Mouse (Mus musculus) left cerebral cortex, postnatal 25 days (tissue): ENCODE results near the gene Ms4a4c. TPM values are rescaled to one million over a fixed set of nuclear protein-coding genes. Genes with fewer than 3 reads are reported as not detected.
A peak's percentile ranks its signal among the peaks of the same experiment; 100 is the strongest.
"Not testable (repeated sequence)": the region's sequence is repeated elsewhere in the genome, so short reads cannot be mapped to it uniquely, and the experiment has no call there.

Experiments
- DNase-seq, 2 experiments: peaks; one replicate each; pipeline ENCODE4 v3.0.0; 2022; ENCODE audit warnings: low spot score in 2 of 2, mixed read lengths in 1 of 2
- intact Hi-C: fragments of 180-260 bp; cut with DNase I; formaldehyde crosslinking; loops from one replicate; pipeline ENCODE4 v1.15.1; 2025
- total RNA-seq, 2 experiments: library from RNA; stranded (reverse); gene quantifications; 2 replicates each; pipeline ENCODE4 v1.2.3; 2021

The Ms4a4c gene
- total RNA-seq, result not detected

- no peak for DNase-seq
- intact Hi-C loops, result no loop called here
Measured at GRCm38 (mm10) chr19:11404527-11404926, at the start of gene Ms4a4c. Gene Ms4a4c, plus strand, starts transcription at chr19:11404770.

- DNase-seq, result no peak
- intact Hi-C loops, result no loop called here
Measured at GRCm38 (mm10) chr19:11355730-11356129, 48.8 kb upstream of the Ms4a4c start.

- peak; percentile 4 to 44 for DNase-seq
- intact Hi-C loops, result loop anchor here (5.0 kb wide), 1 partner anchor 227 kb away; no protein-coding TSS in a partner anchor
Measured at GRCm38 (mm10) chr19:11360106-11360505, 44.5 kb upstream of the Ms4a4c start.

GRCm38 (mm10) chr19:11362002-11362401 is 42.6 kb upstream of the Ms4a4c start:
- intact Hi-C loops, result loop anchor here (5.0 kb wide), 1 partner anchor 225 kb away; no protein-coding TSS in a partner anchor
- DNase-seq, result no peak

DNA sequence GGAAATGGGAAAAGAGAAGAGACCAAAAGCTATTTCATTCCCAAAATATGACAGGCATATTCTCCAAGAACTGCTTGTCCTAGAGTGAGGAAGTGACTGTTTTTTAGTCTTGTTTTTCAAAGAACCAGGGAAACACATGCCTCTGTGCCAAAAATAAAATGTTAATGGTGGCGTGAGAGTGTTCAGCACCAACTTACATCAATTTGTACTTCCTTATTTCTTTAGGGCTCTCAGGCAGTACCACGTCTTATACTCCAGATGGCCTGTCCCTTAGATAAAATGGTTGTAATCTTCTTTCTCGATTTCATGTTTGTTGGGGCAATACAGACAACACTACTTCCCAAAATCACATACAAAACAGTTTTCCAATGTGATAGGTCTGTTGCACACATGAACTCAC is 36.3 kb upstream of the Ms4a4c start:
- intact Hi-C loops, result no loop called here
- no peak for DNase-seq

GRCm38 (mm10) chr19:11371181-11371580 is 33.4 kb upstream of the Ms4a4c start:
- DNase-seq, result no peak
- intact Hi-C loops, result no loop called here

DNA sequence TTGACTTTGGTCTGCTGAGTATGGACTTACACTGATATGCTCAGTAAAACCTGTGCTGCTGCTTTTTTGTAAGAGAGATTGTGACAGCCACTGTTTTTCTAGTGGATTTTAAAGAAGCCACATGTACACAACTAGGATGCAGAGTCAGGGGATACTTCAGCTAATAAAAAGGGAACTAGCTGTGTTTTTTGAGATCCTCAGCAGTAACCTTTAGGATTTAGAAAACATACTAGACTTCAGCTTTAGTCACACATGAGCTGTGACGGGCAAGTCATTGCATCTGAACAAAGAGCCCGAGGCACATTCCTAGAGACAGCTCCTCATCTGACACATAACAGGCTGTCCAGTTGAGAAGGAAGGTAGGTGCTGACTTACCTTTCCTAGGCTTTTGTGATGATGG is 29.3 kb upstream of the Ms4a4c start, which contains the start of gene Ms4a4a:
Gene Ms4a4a (plus strand): TSS at position 251 of the 400 bp plus-strand sequence.
- intact Hi-C loops, result no loop called here
- no peak for DNase-seq

GRCm38 (mm10) chr19:11376399-11376798 is 28.2 kb upstream of the Ms4a4c start:
- intact Hi-C loops, result no loop called here

GRCm38 (mm10) chr19:11387109-11387508 is 17.5 kb upstream of the Ms4a4c start:
- intact Hi-C loops, result loop anchor here (5.0 kb wide), 1 partner anchor 105 kb away; no protein-coding TSS in a partner anchor
- DNase-seq, result no peak

More at GRCm38 (mm10) chr19:11376399-11376798, 28.2 kb upstream of the Ms4a4c start:
- DNase-seq, result no peak

- intact Hi-C loops, result loop anchor here (5.0 kb wide), 1 partner anchor 105 kb away; no protein-coding TSS in a partner anchor
Measured at GRCm38 (mm10) chr19:11387685-11388084, 16.9 kb upstream of the Ms4a4c start.

GRCm38 (mm10) chr19:11388949-11389348 is 15.6 kb upstream of the Ms4a4c start:
- DNase-seq, result no peak
- intact Hi-C loops, result loop anchor here (5.0 kb wide), 1 partner anchor 103 kb away; no protein-coding TSS in a partner anchor

More at GRCm38 (mm10) chr19:11387685-11388084, 16.9 kb upstream of the Ms4a4c start:
- no peak for DNase-seq

DNA sequence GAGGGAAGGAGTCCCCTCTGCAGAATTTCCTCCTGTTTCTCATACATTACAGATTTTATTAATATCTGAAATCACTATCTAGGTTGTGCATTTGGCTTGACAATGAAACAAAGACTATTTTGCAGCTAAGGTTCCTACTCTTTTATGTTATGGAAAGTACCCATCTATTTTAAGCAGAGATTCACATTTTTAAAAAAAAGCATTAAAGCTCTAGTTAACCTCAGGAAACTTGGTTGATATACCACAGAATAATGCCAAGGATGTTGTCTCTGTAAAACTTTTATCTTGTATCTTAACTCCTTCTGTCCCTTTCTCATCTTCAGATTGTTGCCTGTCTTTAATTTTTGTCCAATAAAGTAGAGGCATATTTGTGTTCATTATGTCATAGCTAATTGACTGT is 8.8 kb upstream of the Ms4a4c start:
- intact Hi-C loops, result no loop called here
- no peak for DNase-seq

DNA sequence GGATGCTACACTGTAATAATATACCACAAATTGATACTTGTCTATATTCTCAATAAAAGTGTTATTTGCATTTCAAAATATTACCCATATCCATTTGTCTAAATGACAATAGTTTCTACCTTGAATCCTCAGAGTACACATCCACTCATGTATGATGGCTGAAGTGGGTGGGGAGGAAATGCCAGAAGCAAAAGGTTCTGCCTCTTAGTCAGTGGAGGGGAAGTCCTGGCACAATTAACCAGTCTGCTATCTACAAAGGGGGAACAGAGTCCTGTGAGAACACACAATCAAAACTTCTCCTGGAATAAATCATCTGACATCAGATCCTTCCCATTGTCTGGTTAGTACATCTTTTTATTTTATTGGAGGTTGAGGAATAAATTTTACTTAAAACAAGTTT is 2.9 kb downstream of the Ms4a4c start:
- intact Hi-C loops, result no loop called here
- no peak for DNase-seq

DNA sequence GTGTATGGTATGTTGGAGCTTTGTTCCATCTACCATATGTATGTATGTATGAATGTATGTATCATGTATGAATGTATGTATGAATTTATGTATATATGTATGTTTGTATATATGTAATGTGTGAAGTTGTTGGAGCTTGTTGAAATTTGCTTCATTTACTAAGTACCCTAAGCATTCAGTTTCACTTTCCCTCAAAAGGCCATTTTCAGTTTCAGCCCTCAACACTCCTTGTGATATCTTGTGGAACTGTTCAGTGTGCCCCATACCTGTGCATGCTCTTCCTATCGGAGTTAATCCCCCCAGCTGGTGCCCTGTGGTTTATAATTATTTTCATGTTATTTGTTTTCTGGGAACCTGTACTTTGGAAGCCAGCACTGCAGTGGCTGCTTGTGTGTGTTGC is 4.0 kb downstream of the Ms4a4c start:
- DNase-seq, result no peak
- intact Hi-C loops, result no loop called here

DNA sequence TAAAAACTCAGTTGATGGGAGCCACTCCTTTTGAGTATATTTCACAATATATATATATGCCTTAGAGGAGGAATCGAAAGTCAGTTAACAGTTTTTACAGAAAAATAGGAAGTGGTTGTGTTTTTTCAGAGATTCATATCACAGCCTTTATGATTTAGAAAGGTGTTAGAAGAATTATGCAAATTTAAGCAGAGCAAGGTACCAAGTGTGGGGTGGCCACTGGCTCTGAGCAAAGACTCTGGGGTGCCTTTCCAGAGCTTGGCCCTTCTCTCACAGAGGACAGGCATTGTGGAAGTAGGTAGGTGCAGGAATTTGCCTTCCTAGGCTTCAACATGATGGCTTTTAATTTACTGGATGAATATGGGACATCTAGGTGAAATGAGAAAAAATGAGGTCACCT is 7.1 kb downstream of the Ms4a4c start:
- intact Hi-C loops, result no loop called here
- no peak for DNase-seq

DNA sequence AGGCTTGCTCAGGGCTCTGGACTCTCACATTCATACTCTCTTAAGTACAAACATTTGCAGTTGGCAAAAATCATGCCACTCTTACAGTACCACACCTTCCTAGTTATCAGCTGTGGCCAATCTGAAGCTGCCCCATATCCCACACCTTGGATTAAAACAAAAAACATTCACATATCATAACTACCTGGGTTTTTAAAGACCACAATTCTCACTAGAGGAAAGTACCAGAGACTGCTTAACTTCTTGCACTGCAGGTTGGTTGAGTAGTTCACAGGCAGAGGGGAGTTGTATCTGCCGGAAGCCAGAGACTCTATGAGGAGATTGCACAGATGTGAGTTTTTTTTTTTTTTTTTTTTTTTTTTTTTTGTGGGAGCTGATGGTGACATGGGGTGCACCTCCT is 9.5 kb downstream of the Ms4a4c start:
- no peak for DNase-seq

DNA sequence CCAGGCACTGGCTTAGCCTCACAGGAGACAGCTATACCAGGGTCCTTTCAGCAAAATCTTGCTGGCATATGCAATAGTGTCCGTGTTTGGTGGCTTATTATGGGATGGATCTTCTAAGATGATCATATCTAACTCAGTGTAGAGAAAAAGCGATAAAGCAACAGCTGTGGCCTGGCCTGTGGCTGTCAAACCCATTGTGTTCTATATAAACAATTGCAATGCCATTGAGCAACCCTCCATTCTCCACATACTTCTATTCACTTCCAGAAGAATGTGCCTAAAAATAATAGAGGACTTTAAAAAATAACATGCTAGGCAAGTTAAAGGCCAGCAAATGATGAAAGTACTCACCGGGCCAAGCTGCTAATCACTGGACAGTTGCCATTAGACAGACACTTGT is 11.0 kb downstream of the Ms4a4c start:
- no peak for DNase-seq
- intact Hi-C loops, result no loop called here

More for the DNA sequence above, 9.5 kb downstream of the Ms4a4c start:
- intact Hi-C loops, result no loop called here

GRCm38 (mm10) chr19:11418865-11419264 is 14.3 kb downstream of the Ms4a4c start:
- intact Hi-C loops, DNase-seq: not testable (repeated sequence)

DNA sequence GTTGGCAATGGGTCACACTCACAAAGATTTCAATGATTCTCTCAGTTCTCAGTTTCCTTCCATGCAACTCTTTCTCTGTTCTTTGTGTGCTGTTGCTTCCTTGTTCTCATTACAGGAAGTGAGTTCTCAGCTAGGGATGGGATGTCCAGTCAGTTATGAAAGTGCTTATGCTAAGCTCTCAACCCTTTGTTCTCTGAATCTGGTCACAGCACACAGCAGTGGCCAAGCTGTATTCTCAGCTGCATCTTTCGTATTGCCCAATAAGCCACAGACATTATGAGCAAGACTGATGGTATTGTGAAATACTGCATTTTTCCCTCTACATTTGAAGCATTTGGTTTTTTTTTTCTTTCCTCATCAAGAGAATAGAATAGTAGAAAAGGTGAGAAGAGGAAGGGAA is 26.6 kb downstream of the Ms4a4c start:
- DNase-seq, intact Hi-C loops: not testable (repeated sequence)

- DNase-seq, result no peak
- intact Hi-C loops, result no loop called here
Measured at GRCm38 (mm10) chr19:11435058-11435834, 30.7 kb downstream of the Ms4a4c start.

- intact Hi-C loops, result no loop called here
- DNase-seq, result no peak
Measured at GRCm38 (mm10) chr19:11443338-11443737, 38.8 kb downstream of the Ms4a4c start, which contains the start of gene Ms4a4b. Gene Ms4a4b, plus strand, starts transcription at chr19:11443553.
